Mouse (Mus musculus): ENCODE results near the gene Ext2.

The Ext2 gene

DNA sequence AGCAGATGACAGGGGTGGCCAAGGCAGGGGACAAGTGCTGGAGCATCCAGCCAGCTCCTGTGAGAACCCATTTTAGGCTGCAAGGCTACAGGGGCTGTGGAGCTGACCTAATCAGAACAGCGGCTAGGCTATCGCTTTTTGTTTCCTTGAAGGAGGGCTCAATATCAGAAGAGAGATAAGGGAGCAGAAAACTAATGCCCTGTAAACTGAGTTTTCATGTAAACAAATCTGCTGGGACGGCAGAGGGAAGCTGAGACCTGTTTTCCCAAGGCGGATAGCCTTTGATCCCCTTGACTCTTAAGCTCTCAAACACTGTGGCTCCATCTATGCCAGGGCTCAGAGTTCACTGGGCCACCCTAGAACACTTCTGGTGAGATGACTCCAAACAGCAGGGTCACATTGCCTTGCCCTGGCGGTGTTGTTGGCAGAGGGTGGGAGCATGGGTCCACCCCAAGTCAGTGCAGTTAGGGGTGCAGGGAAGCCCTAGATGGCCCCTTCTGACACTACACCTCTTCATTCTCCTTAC is 83.3 kb downstream of the Ext2 start:
- no peak for DNase-seq (ENCODE audit: low spot score in 2 of 2)

DNA sequence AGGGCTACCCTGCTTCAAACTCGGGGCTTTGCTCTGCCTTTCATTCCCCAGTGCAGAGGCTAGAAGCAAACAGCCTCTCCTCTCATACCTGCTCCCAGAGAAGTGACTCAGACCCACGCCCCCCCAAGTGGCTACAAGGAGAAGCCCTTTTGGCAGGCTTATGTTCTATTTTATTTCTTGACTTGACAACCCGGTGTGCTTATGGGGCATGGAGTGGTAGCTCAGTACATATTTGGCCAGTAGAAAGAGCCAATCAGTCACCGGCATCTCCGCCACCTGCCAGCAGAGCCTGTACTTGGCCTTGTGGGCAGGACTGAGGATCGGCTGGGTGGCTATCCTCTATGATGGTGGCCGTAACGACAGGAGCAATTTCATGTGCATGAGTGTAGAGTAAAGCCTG is 85.2 kb downstream of the Ext2 start:
- DNase-seq (ENCODE audit: low spot score in 2 of 2): no peak

DNA sequence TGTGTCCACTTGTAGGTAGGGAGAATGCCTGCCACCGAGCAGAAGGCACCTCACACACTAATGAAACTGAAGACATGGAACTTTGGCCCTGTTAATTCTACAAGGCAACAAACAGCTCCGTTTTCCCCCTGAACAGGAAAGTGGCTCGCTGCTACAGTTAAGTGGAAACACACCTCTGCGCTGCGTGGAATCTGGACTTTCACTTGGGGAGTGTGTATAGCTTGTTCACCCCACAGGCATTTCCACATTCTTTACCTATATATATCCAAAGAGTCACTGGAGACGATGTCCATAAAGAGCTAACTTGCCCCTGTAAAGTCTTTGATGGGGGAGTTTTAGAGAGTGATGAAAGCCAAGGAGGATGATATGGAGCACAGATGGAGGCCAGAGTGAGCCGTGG is 89.7 kb downstream of the Ext2 start:
- DNase-seq (ENCODE audit: low spot score in 2 of 2): no peak

DNA sequence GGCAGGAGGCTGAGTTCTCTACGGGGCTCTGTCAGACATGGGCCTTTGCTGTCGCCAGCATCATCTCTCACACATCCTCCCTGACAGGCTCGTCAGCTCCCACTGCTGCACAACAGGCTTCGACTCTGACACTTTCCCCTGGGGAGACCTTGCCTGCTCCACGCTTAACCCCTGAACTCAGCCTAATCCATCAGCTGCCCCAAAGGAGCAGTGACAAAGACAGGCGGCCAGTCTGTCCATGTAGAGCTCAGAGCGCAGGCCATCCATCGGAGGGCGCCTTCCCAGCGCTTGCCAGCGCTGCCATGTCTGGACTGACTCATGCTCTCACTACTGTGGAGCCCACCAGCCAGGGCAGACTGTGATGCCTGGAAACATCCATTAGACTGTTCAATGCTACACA is 92.8 kb downstream of the Ext2 start:
- no peak for DNase-seq (ENCODE audit: low spot score in 2 of 2)

DNA sequence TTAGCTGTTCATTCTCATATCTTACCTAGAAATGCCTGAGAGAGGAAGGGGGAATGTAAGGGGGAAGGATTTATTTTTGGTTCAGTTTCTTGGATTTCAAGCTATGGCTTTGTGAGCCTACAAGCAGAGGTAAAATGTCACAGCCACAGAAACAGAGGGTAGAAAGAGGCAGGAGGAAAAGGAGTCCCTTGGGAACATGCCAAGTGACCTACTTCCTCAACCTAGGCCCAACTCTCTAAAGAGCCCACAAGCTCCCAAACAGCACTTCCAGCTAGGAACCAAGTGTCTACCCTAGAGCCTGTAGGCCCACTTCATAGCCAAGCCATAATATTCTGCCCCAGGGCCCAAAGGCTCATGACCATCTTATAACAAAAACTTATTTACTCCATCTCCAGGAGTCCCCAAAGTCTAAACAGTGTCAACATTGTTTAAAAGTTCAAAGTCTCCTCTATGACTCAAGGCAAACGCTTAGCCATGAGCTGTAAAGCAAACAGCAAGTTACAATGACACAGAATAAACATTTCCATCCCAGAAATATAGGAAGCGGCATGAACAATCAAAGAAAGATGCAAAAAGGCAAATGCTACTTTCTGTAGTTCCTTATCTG is 99.1 kb downstream of the Ext2 start:
- DNase-seq (ENCODE audit: low spot score in 2 of 2): no peak

DNA sequence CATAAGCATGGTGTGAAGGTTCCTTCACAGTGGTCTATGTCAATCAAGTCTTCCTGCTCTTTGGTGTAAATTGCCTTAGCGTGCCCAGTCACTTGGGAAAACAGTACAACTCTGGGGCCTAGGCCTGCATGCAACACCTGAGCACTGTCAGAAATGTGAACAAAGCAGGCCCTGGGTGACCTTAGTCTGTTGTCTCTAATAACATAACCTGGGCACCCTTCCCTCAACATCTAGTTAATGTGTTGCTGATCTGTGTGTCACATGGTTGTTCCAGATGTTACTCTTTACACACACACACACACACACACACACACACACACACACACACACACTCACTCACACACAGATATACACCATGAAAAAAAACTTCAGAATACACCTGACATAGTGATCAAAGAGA is 101.4 kb downstream of the Ext2 start:
- DNase-seq (ENCODE audit: low spot score in 2 of 2): no peak

DNA sequence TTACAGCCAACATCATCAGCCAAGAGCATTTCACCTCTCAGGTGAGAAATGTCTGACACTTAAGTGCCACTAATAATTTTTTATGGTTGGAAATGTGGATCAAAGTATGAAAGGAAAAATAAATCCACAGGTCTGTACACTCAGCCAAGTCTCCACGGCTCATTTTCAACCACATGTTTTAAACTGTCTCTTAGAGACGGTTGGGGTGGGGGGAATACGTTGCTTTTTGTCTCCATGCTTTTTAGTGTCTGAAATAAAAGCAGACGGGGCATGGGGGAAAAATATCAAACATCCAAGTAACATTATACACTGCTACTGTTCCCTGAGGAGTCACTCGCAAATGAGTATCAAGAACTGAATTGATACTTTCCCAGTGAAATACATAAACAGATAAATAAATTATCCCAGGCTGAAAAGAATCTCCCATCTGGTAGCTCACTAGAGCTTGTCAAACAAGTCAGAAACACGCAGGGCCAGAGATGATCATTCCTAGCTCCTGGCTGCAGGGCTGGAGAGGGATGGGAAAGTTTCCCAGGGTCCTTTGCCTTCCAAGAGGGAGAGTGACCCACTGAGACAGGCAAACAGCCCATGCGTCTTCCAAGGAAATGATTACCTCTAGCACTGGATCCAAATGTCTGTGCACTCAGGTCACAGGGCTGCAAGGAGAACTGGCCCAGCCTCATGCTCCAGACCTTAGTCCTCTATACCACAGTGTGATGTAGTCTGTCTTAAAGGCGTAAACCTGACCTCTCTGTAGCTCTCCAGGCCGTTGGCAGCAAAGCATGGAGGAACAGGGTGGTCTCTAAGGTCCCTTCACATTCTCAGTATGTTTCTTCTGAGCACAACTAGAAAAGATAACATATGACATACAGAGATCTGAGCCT is 102.3 kb downstream of the Ext2 start:
- no peak for DNase-seq (ENCODE audit: low spot score in 2 of 2)

DNA sequence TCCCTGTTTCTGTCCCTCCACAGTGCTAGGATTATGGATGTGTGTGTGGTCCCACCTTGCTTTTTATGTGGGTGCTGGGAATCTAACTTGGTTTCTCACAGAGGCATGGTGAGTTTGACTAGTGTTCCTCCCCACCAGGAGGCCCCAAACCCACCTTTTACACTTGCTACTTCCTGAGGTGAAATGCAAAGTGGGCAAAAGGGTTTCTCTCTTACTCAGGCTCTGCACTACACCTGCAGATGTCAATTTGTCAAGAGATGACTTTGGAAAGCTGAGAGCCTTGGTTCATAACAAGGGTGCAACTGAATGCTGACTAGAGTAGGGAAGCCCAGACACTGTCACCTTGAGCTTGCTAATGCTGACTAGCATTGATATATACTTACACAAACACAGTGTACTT is 109.1 kb downstream of the Ext2 start:
- DNase-seq (ENCODE audit: low spot score in 2 of 2): no peak

DNA sequence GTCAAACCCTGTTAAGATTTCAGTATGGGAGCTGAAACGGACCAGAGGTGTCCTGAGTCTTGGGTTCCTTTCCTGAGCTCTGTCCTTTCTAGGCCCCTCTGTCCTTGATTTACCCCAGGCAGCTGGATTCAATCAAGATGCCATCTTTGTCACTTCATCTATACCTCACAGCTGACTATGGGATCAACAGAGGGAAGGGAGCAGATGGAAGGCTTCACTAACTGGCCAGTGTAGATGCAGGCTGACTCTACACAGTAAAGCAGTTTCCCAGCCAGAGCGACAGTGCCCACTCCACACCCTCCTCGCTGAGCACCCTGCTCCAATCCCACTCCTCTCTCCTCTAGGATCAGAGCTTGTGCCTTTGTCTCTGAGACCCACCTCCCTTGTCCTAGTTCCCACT is 110.9 kb downstream of the Ext2 start:
- no peak for DNase-seq (ENCODE audit: low spot score in 2 of 2)

DNA sequence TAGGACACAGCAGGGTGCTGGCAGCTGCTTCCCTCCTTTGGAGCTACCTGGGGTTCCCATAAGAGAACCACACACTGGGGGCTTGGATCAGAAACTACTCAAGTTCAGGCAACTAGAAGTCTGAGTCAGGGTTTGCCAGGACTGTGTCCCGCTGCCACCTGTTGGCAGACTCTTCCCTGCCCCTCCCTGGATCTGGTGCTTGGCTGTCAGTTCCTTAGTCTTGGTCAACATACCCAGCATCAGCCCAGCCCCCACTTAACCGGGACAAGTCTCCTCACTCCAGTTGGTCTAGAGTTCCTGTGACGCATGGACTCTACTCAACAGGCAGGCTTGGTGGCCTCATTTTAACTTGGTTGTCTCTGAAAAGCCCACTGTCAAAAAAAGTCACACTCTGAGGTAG is 112.7 kb downstream of the Ext2 start:
- DNase-seq (ENCODE audit: low spot score in 2 of 2): no peak

DNA sequence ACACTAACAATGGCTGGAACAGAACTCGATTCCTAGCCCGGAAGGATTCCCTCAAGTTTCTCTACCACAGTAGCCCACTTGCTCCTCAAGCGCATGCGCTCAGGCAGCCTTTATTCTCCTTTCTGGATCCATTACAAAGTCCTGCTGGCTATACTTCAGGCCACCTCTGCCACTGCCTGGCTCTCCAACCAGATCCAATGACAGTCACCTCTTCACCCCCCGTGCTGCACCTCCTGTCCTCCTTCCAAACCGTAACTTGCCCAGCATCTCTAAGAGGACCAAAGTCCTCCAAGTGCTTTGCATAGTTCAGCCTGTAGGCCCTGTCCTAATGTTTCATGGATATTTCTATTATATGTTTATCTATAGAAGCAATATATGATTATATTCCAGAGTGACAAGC is 113.1 kb downstream of the Ext2 start:
- no peak for DNase-seq (ENCODE audit: low spot score in 2 of 2)

DNA sequence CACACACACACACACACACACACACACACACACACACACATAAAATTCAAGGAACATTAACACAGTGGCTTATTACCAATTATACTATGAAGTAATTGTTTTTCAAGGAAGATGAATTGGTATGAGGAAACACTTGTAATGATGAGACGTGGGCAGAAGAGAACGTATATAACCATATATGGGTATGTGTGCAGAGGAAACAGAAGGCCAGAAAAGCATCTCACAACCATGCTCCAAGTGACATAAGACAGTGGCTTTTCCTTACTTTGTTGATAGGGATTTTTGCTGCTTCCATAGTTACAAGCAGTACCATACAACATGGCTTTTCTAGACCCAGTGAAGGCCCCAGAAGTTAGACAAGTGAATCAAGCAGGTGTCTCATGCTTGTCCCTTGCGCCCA is 115.5 kb downstream of the Ext2 start:
- DNase-seq (ENCODE audit: low spot score in 2 of 2): no peak

DNA sequence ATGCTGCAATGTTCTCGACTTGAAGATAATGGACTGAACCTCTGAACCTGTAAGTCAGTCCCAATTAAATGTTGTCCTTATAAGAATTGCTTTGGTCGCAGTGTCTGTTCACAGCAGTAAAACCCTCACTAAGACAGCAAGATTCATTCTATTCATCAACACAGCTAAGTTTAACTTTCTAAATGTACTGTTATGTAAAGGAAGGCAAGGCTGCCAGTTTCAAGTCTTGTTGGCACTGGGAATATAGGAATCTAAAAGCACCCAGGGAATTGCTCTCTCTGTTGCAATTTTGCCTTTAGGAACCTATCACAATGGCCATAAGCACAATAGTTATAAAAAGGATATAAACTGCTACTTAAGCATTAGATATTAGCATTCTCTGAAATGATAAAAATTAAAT is 116.0 kb downstream of the Ext2 start:
- no peak for DNase-seq (ENCODE audit: low spot score in 2 of 2)

DNA sequence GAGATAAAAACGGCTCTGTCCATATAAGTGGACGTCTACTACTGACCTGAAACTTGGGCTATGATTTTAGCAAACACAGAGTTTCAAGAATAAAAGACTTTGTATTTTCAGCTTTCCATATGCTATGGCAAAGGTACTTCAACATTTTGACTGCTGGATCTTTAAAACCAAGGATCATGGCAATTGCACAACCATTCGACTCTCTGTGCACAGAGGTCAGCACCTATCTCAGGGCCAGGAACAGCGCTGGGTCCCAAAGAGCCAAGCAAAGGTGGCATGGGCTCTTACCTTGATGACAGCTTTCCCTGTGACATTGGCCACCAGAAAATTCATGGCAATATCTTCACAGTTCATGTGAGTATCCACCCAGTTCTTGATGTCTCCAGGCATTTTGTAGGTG is 118.2 kb downstream of the Ext2 start:
- no peak for DNase-seq (ENCODE audit: low spot score in 2 of 2)

DNA sequence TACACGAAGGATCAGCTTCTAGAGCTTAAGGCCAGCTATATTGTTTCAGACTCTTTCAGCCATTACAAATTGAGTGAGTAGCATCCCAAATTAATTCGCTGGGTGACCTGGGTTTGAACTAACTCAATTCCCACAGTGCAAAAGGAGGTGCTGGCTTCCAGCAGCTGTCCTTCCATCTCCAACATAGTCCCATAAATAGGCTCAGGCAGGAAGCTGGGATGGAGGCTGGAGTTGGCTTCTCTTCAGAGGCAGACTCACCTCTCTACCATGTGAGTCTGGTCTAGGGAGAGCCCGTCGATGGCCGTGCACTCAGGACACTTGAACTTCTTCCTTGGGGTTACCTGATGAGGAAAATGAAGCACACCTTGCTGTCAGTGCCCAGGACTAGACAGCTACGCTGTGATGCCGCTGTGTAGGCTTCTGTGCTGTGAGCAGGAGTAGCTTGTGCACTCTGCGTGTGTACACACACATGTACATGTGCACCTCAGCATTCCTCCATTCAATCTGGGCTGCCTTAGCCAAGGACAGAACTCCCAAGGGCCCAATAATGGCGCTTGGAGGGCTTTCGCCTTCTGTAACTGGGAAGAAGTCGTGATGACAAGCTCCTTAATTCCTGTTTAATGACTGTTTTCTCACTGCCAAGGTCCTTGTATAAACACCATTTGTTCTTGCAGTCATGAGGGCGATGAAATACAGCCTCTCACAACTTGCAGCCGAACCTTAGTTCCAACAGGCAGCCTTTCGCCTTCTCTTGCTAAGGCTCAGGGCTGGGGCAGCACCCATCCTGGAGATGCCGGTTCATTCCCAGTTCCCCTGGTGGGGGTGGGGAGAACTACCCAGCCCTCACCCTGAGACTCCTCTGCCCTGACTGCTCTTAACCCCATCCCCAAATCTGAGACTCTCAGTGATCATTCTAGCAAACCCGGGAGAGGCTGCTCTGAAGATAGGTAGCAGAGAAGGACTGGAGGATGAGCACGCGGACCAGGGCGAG is 119.1 kb downstream of the Ext2 start:
- DNase-seq (ENCODE audit: low spot score in 2 of 2): no peak

DNA sequence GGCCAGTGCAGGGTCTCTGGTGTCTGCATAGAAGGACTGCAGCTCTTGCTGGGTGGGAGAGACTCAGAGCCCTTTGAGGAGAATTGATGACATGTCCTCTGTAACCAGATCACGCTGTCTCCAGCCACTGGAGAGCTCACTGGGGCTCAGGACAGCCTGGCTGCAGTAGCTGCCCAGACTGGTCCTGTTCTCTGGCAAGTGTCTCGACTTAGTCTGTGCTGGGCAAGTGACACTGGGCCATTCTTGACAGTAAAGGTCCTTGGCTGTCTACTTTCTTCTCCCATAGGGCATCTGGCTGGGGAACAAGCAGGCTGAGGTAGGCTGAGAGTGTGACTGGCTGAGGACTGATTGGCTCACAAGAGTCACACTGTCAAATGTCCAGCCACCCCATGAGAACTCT is 123.0 kb downstream of the Ext2 start:
- no peak for DNase-seq (ENCODE audit: low spot score in 2 of 2)

DNA sequence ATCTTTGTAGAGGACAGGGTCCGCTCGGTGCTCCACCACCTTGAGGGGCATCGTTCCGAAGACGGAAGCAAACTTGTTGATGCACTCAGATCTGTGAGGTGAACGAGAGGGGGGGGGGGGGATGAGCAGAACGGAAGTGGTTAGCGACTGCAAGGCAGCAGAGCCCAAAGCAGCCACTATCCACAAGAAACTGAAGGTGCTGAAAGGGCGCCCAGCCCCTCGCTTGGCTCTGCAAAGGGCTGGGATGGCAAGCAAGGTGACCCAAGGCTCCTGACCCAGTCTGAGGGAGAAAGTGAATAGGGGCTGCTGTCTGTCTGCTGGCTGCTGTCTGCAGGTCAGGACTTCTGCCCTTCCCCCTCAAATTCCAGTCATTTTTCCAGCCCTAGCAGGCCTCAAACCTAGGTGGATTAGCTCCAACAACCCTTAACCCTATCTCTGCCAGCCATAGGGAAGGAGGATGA is 126.2 kb downstream of the Ext2 start:
- no peak for DNase-seq (ENCODE audit: low spot score in 2 of 2)

DNA sequence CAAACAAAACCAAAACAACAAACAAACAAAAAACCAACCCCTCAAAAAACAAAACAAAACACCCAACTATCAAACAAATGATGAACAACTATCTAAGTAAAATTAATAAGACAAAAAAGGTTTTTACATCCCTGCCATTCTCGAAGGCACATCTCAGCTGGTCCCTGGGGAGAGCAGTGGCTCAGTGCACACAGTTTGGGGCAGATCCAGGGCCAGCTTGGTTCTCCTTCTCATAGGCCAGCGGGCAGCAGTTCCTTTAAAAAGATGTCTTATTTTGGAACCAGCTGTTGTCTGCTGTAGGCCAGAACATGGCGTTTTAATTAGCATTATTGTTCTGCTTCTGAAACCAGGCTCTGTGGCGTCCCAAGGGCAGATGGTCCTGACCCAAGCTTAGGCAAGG is 129.3 kb downstream of the Ext2 start:
- DNase-seq (ENCODE audit: low spot score in 2 of 2): no peak

DNA sequence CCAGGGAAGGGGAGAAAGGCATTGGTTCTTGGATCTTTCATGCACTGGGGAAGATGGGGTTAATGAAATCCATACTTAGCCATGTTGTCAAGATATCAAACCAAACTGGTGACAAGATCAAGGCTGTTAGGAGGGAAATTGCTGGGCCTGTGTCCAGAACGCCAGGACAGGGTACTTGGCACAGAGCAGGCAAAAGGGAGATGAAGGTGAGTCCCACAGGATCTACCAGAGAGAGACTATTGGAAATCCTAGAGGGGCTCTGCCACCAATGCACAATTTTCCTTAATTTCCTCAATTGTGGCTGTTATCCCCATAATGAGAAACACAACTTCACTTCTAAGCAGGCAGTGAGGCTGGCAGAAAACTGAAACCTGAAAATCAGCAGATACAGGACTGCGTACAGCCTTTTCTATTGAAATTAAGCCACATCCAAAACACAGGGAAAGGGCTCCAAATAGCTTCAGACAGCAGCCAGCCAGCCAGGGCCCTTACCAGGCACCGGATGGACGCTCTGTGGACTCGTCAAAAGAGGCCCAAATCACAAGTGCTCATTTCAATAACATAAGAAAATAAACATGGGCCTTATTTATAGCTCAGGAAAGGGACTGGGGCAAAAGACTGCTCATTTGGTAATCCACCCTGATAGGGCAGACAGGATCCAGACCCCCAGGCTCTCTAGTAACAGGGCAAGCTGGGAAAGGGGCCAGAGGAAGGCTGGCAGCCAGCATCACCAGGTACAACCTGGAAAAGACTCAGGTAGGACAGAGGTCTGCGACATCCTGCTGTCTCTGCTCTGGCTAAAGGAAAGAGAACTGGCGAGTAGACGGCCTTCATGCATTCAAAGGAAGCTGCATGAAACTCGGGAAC is 132.1 kb downstream of the Ext2 start:
- no peak for DNase-seq (ENCODE audit: low spot score in 2 of 2)

DNA sequence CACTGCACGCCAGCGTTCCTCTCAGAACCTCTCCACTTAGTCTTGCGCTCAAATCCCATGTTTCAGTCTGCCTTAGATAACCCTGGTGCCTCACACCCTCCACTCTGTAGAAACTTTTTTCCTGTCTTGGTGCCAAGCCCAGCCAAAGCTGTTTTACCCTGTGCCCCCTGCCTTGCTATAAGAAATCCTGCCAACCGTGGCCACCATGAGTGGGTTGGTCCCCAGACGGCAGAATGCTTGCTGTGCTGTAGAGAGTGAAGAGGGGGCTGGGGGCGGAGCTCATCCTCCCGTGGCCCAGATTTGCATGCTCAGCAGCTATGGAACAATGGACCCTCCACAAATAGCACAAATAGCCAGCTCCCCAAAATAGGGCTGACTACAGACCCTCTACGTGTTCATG is 138.7 kb downstream of the Ext2 start:
- DNase-seq (ENCODE audit: low spot score in 2 of 2): no peak

DNA sequence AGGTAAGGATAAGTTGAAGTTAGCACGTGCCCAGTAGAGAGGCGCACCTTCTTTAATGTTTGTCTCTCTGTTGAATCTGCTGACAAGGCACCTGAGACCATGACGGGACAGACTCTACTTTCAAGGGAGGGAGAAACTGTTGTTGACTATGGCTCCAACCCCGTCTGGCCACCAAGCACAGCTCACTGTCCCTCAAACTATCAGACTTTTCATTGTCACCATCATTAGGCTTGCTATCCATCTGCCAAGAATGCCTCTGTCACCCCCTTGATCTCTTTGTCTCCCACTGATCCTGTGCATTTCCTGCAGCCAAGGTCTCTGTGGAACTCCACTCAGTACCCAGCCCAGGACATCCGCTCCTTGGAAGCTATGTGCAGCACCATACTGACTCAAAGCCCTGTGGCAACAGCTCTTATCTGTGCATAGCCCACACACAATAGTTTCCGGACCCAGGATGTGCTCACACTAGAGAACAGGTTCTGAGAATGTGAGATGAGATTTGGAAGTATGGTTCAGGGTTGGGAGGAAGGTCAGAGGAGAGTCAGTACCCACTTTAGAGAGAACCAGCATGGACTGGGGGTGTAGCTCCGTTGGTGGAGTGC is 139.7 kb downstream of the Ext2 start:
- DNase-seq (ENCODE audit: low spot score in 2 of 2): no peak

Data from urinary bladder, adult 18-20 months (tissue).